Mouse (Mus musculus) liver, embryonic 14.5 days (tissue): ENCODE results near the gene Thra.

Source experiments
- CTCF ChIP-seq: IDR thresholded peaks from 2 replicates; pipeline ENCODE4 v1.5.1; 2016; ENCODE audit warnings: antibody characterized with exemption, low read depth, control low read depth
- EP300 ChIP-seq: IDR thresholded peaks from 2 replicates; pipeline ENCODE4 v1.6.1; 2016; ENCODE audit warnings: antibody characterized with exemption, low read depth

- TF ChIP-seq CTCF, result peak; percentile 60
- TF ChIP-seq EP300, result no peak
Measured at GRCm38 (mm10) chr11:98734020-98734419, 6.4 kb upstream of the Thra start.
